ENCODE assay signal across 8 mouse cellular contexts in genomic region chr17:35469842-35470751, GRCm38 (mm10). TPM values are rescaled to one million over a fixed set of nuclear protein-coding genes. Genes with fewer than 3 reads are reported as not detected.
A peak's percentile ranks its signal among the peaks of the same experiment; 100 is the strongest.
DNase-seq lines count a peak whose midpoint lies in the region; ATAC-seq lines count a peak whose summit lies in the region.

TSS of gene H2-Q10 (plus strand) at chr17:35470089.

- no peaks in the 10 kb centered on the region for H3K9me3 ChIP-seq in forebrain, embryonic 15.5 days
- no peaks in the 10 kb centered on the region for H3K9me3 ChIP-seq in kidney, embryonic 16.5 days (ENCODE audit: low read length)
- no peaks in the 10 kb centered on the region for H3K9me3 ChIP-seq in midbrain, embryonic 14.5 days (ENCODE audit: control insufficient read depth, low read length)

- peak within 1 kb of the TSS; percentile 60 for H3K4me2 ChIP-seq in forebrain, embryonic 15.5 days (replicated peaks)
- H3K4me2 ChIP-seq in kidney, embryonic 16.5 days (replicated peaks; ENCODE audit: low read depth, low read length) = peak within 1 kb of the TSS; percentile 95
- H3K4me2 ChIP-seq in midbrain, embryonic 14.5 days (ENCODE audit: low read length) = peak within 1 kb of the TSS; percentile 60

- peak within 1 kb of the TSS; percentile 39 for H3K4me3 ChIP-seq in forebrain, embryonic 15.5 days
- peak within 1 kb of the TSS; percentile 53 for H3K4me3 ChIP-seq in kidney, embryonic 16.5 days (ENCODE audit: low read length)
- H3K4me3 ChIP-seq in midbrain, embryonic 14.5 days (replicated peaks; ENCODE audit: low read depth, low read length) = peak within 1 kb of the TSS; percentile 35

- H3K27ac ChIP-seq in forebrain, embryonic 15.5 days (replicated peaks) = no peak within 1 kb of the TSS
- H3K27ac ChIP-seq in kidney, embryonic 16.5 days (ENCODE audit: low read length) = no peak within 1 kb of the TSS
- no peak within 1 kb of the TSS for H3K27ac ChIP-seq in midbrain, embryonic 14.5 days (replicated peaks; ENCODE audit: low read depth, low read length)

- H3K36me3 ChIP-seq in forebrain, embryonic 15.5 days = no peaks in the 10 kb centered on the region
- H3K36me3 ChIP-seq in kidney, embryonic 16.5 days (ENCODE audit: insufficient read depth, low read length) = no peaks in the 10 kb centered on the region
- no peaks in the 10 kb centered on the region for H3K36me3 ChIP-seq in midbrain, embryonic 14.5 days (ENCODE audit: control insufficient read depth, insufficient read depth, low read length)

- H3K4me1 ChIP-seq in forebrain, embryonic 15.5 days = peaks cover 11% of the 10 kb centered on the region
- peaks cover 4% of the 10 kb centered on the region; the same call in 1 of the 2 replicates for H3K4me1 ChIP-seq in kidney, embryonic 16.5 days (ENCODE audit: insufficient read depth, low read length)
- peaks cover 6% of the 10 kb centered on the region; the same call in 1 of the 2 replicates for H3K4me1 ChIP-seq in midbrain, embryonic 14.5 days (ENCODE audit: control insufficient read depth, insufficient read depth, low read length)

- no peak for ATAC-seq in forebrain, embryonic 15.5 days (replicated peaks)
- ATAC-seq in kidney, embryonic 16.5 days (ENCODE audit: low FRiP score, low TSS enrichment) = peak; percentile 67
- ATAC-seq in midbrain, embryonic 14.5 days (ENCODE audit: low FRiP score, low TSS enrichment) = no peak

- no peak within 1 kb of the TSS for H3K9ac ChIP-seq in forebrain, embryonic 15.5 days (replicated peaks)
- peak within 1 kb of the TSS; percentile 32; the same call in 1 of the 2 replicates for H3K9ac ChIP-seq in kidney, embryonic 16.5 days (replicated peaks; ENCODE audit: low read length)
- H3K9ac ChIP-seq in midbrain, embryonic 14.5 days (replicated peaks; ENCODE audit: low read length) = peak within 1 kb of the TSS; percentile 42; the same call in 1 of the 2 replicates

- 1% methylated on average over 80 of the region's 80 CpGs for WGBS in forebrain, embryonic 15.5 days
- WGBS in kidney, embryonic 16.5 days = under 1% methylated on average over 80 of the region's 80 CpGs
- WGBS in midbrain, embryonic 14.5 days = 2% methylated on average over 78 of the region's 80 CpGs

- DNase-seq in thymus, postnatal 4 days = peak; percentile 25
- no peak for DNase-seq in thymus, adult 18-20 months
- DNase-seq in midbrain, embryonic 14.5 days = peak; percentile 31
- DNase-seq in T-cell, adult 2 months (ENCODE audit: low spot score) = no peak
- DNase-seq in gastrocnemius, postnatal 4 days (ENCODE audit: low spot score in 2 of 2) = no peak
- no peak for DNase-seq in left cerebral cortex, adult 9 months (ENCODE audit: low spot score in 2 of 2)

- peaks cover 25% of the 10 kb centered on the region for H3K27me3 ChIP-seq in forebrain, embryonic 15.5 days
- peaks cover 23% of the 10 kb centered on the region for H3K27me3 ChIP-seq in kidney, embryonic 16.5 days (ENCODE audit: insufficient read depth, low read length)
- H3K27me3 ChIP-seq in midbrain, embryonic 14.5 days (ENCODE audit: control insufficient read depth, insufficient read depth, low read length) = peaks cover 20% of the 10 kb centered on the region

RNA-seq across cellular contexts. Expression of gene H2-Q10, which starts in this region (rescaled TPM):
- 0.11 and 0.83 TPM in 2 replicates for polyA plus RNA-seq in forebrain, embryonic 15.5 days (2015; fragmentation: Nextera tagmentation; extraction: Ambion mirVana)
- 1.4 and 1.6 TPM in 2 replicates for polyA plus RNA-seq in kidney, embryonic 16.5 days (2015; fragmentation: Nextera tagmentation; extraction: Ambion mirVana)
- polyA plus RNA-seq in midbrain, embryonic 14.5 days (2014; fragmentation: Nextera tagmentation; extraction: Ambion mirVana) = 0.38 TPM in 1 of 2 replicates, not detected in the other
- 1 to 10 TPM in 1 of 2 experiments, under 1 TPM in 1; 0.32 to 1.6 TPM for total RNA-seq in gastrocnemius, postnatal 4 days (2021)

Comparison
In these comparisons a context has a peak if more than half of its experiments do, and no peak if none do; other contexts are left out.
1. Peak in DNase-seq, H3K4me3 ChIP-seq, H3K9ac ChIP-seq and H3K4me2 ChIP-seq in midbrain, embryonic 14.5 days; RNA of the gene not detected or under 1 TPM.